Mouse (Mus musculus) cortical plate, adult 2 months (tissue): Measurements from ENCODE around the gene St3gal6.

Experiments used
- CTCF ChIP-seq: fragments of 200-500 bp; IDR thresholded peaks from 2 replicates; pipeline ENCODE4 v1.5.1; 2011; ENCODE audit warnings: mild to moderate bottlenecking, control low read depth, low read length; ENCODE audit not compliant: insufficient read depth; ENCODE audit errors: extremely low read depth
- POLR2A ChIP-seq: fragments of 200-500 bp; IDR thresholded peaks from 2 replicates; pipeline ENCODE4 v1.6.1; 2011; ENCODE audit warnings: mild to moderate bottlenecking, low read length, control low read depth; ENCODE audit not compliant: insufficient read depth; ENCODE audit errors: extremely low read depth

GRCm38 (mm10) chr16:58523044-58523859 is 791 bp downstream of the St3gal6 start:
- TF ChIP-seq CTCF (no peak), POLR2A (0 out of 2 replicates have a peak, but pooled peaks have one; percentile 28)
